Mouse (Mus musculus) heart, embryonic 12.5 days (tissue): Measurements from ENCODE around the gene Fbln1. TPM values are rescaled to one million over a fixed set of nuclear protein-coding genes. Genes with fewer than 3 reads are reported as not detected.

Experiments
- ATAC-seq: fragments of 200-750 bp; cut with Nextera tagmentation; 2 replicates; pipeline ENCODE4 v1.8.0; 2017; ENCODE audit warnings: moderate TSS enrichment, moderate library complexity; ENCODE audit not compliant: insufficient number of reproducible peaks, low FRiP score
- H3K27ac ChIP-seq: fragments of 300-500 bp; sonication (generic); 2 replicates; pipeline ENCODE4 v1.5.1; 2016; ENCODE audit warnings: mild to moderate bottlenecking, moderate library complexity; ENCODE audit not compliant: poor library complexity, severe bottlenecking
- H3K27me3 ChIP-seq: fragments of 300-500 bp; sonication (generic); replicated peaks from 2 replicates; pipeline ENCODE4 v1.6.1; 2016; ENCODE audit warnings: mild to moderate bottlenecking, moderate library complexity
- H3K36me3 ChIP-seq: fragments of 300-500 bp; sonication (generic); 2 replicates; pipeline ENCODE4 v1.6.1; 2016; ENCODE audit warnings: mild to moderate bottlenecking, moderate library complexity
- H3K4me1 ChIP-seq: fragments of 300-500 bp; sonication (generic); replicated peaks from 2 replicates; pipeline ENCODE4 v1.6.1; 2016; ENCODE audit warnings: mild to moderate bottlenecking
- H3K4me2 ChIP-seq: fragments of 300-500 bp; sonication (generic); 2 replicates; pipeline ENCODE4 v1.6.1; 2016; ENCODE audit warnings: mild to moderate bottlenecking, moderate library complexity
- H3K4me3 ChIP-seq: fragments of 300-500 bp; sonication (generic); 2 replicates; pipeline ENCODE4 v1.5.1; 2016; ENCODE audit warnings: mild to moderate bottlenecking
- H3K9ac ChIP-seq: fragments of 300-500 bp; sonication (generic); 2 replicates; pipeline ENCODE4 v1.6.1; 2016; ENCODE audit warnings: mild to moderate bottlenecking, moderate library complexity
- H3K9me3 ChIP-seq: fragments of 300-500 bp; sonication (generic); replicated peaks from 2 replicates; pipeline ENCODE4 v1.6.1; 2016; ENCODE audit warnings: mild to moderate bottlenecking, moderate library complexity
- WGBS: fragments of 180-500 bp; shearing (Covaris S2); methylation state at CpG from one replicate; pipeline ENCODE4 v1.1.7; 2016; 5-methylcytosine and 5-hydroxymethylcytosine counted together
- polyA plus RNA-seq: library from polyadenylated mRNA; unstranded; fragments of >200 nt; fragmentation: Nextera tagmentation; extraction: Ambion mirVana; gene quantifications from 2 replicates; pipeline ENCODE4 v1.2.1, GENCODE M21; 2016

The Fbln1 gene
- polyA plus RNA-seq, 1 experiment from 2014 or later: 142 TPM

- peak overlapping the region; percentile 67 for H3K27ac ChIP-seq
- peak overlapping the region; percentile 74 for H3K4me3 ChIP-seq
- peak overlapping the region; percentile 88 for H3K9ac ChIP-seq
- H3K9me3 ChIP-seq: peaks cover under 1% of the 10 kb centered on the region; the same call in 1 of the 2 replicates
- H3K4me1 ChIP-seq: peaks cover 28% of the 10 kb centered on the region
- ATAC-seq: no peak
- H3K27me3 ChIP-seq: peaks cover 29% of the 10 kb centered on the region
- 9% methylated on average over 3 of the region's 3 CpGs for WGBS
- H3K4me2 ChIP-seq: peak overlapping the region; percentile 97
- peaks cover 14% of the 10 kb centered on the region for H3K36me3 ChIP-seq
These were observed 1.3 kb downstream of the Fbln1 start for GRCm38 (mm10) chr15:85207081-85207480.

- Histone ChIP-seq H3K4me3 (peak overlapping the region; percentile 74), H3K36me3 (peaks cover 17% of the 10 kb centered on the region), H3K4me1 (peaks cover 28% of the 10 kb centered on the region), H3K9ac (peak overlapping the region; percentile 88; the same call in 1 of the 2 replicates), H3K27ac (peak overlapping the region; percentile 67), H3K27me3 (peaks cover 22% of the 10 kb centered on the region), H3K4me2 (peak overlapping the region; percentile 97), H3K9me3 (peaks cover 4% of the 10 kb centered on the region; the same call in 1 of the 2 replicates)
- 5% methylated on average over 2 of the region's 2 CpGs for WGBS
- ATAC-seq: peak; percentile 67
These were observed 2.0 kb downstream of the Fbln1 start for GRCm38 (mm10) chr15:85207763-85208162.

GRCm38 (mm10) chr15:85208332-85208731 is 2.6 kb downstream of the Fbln1 start:
- H3K9ac ChIP-seq: no peak overlapping the region; the same call in 1 of the 2 replicates
- ATAC-seq: no peak
- peaks cover 4% of the 10 kb centered on the region; the same call in 1 of the 2 replicates for H3K9me3 ChIP-seq

GRCm38 (mm10) chr15:85209341-85209740 is 3.6 kb downstream of the Fbln1 start:
- ATAC-seq: no peak
- WGBS: 82% methylated on average over 3 of the region's 3 CpGs
- H3K9ac ChIP-seq: no peak overlapping the region
- H3K4me1 ChIP-seq: peaks cover 28% of the 10 kb centered on the region
- H3K9me3 ChIP-seq: peaks cover 4% of the 10 kb centered on the region; the same call in 1 of the 2 replicates
- no peak overlapping the region for H3K4me3 ChIP-seq
- no peak overlapping the region for H3K4me2 ChIP-seq
- H3K27me3 ChIP-seq: peaks cover 9% of the 10 kb centered on the region; the same call in 1 of the 2 replicates
- no peak overlapping the region for H3K27ac ChIP-seq
- H3K36me3 ChIP-seq: peaks cover 17% of the 10 kb centered on the region

More at GRCm38 (mm10) chr15:85208332-85208731, 2.6 kb downstream of the Fbln1 start:
- peaks cover 17% of the 10 kb centered on the region for H3K36me3 ChIP-seq
- peaks cover 28% of the 10 kb centered on the region for H3K4me1 ChIP-seq
- 8% methylated on average over 10 of the region's 10 CpGs for WGBS
- peak overlapping the region; percentile 74 for H3K4me3 ChIP-seq
- H3K4me2 ChIP-seq: peak overlapping the region; percentile 97
- H3K27me3 ChIP-seq: peaks cover 17% of the 10 kb centered on the region
- peak overlapping the region; percentile 67 for H3K27ac ChIP-seq

GRCm38 (mm10) chr15:85210686-85211085 is 4.9 kb downstream of the Fbln1 start:
- ATAC-seq: no peak
- Histone ChIP-seq H3K27ac (no peak overlapping the region), H3K27me3 (no peaks in the 10 kb centered on the region), H3K36me3 (peaks cover 29% of the 10 kb centered on the region), H3K4me1 (peaks cover 28% of the 10 kb centered on the region), H3K9me3 (peaks cover 6% of the 10 kb centered on the region), H3K4me3 (no peak overlapping the region), H3K9ac (no peak overlapping the region), H3K4me2 (no peak overlapping the region)
- WGBS: 83% methylated on average over 12 of the region's 12 CpGs

GRCm38 (mm10) chr15:85211101-85211760 is 5.5 kb downstream of the Fbln1 start:
- H3K27ac ChIP-seq: no peak overlapping the region
- no peak overlapping the region for H3K4me2 ChIP-seq
- no peak overlapping the region for H3K4me3 ChIP-seq
- H3K9ac ChIP-seq: no peak overlapping the region
- H3K36me3 ChIP-seq: peaks cover 34% of the 10 kb centered on the region
- ATAC-seq: no peak
- H3K9me3 ChIP-seq: peaks cover 12% of the 10 kb centered on the region
- no peaks in the 10 kb centered on the region for H3K27me3 ChIP-seq
- WGBS: 85% methylated on average over 18 of the region's 18 CpGs
- peaks cover 25% of the 10 kb centered on the region for H3K4me1 ChIP-seq

- Histone ChIP-seq H3K4me1 (peaks cover 23% of the 10 kb centered on the region), H3K27me3 (no peaks in the 10 kb centered on the region), H3K9ac (no peak overlapping the region), H3K4me3 (no peak overlapping the region), H3K27ac (no peak overlapping the region), H3K9me3 (peaks cover 15% of the 10 kb centered on the region), H3K36me3 (peaks cover 40% of the 10 kb centered on the region), H3K4me2 (no peak overlapping the region)
- ATAC-seq: no peak
- 95% methylated on average over 7 of the region's 7 CpGs for WGBS
These were observed 10.5 kb downstream of the Fbln1 start for GRCm38 (mm10) chr15:85216069-85216813.

- ATAC-seq: no peak
- no peak overlapping the region for H3K27ac ChIP-seq
These were observed 13.0 kb downstream of the Fbln1 start for GRCm38 (mm10) chr15:85218617-85219265.

GRCm38 (mm10) chr15:85220371-85220770 is 14.6 kb downstream of the Fbln1 start:
- Histone ChIP-seq H3K27ac (no peak overlapping the region), H3K4me1 (peaks cover 29% of the 10 kb centered on the region), H3K4me3 (no peak overlapping the region), H3K4me2 (no peak overlapping the region), H3K36me3 (peaks cover 42% of the 10 kb centered on the region), H3K9ac (no peak overlapping the region), H3K27me3 (0 out of 2 replicates have a peak, but pooled peaks cover 4% of the 10 kb centered on the region), H3K9me3 (peaks cover 10% of the 10 kb centered on the region)
- 81% methylated on average over 6 of the region's 6 CpGs for WGBS
- no peak for ATAC-seq

More at GRCm38 (mm10) chr15:85218617-85219265, 13.0 kb downstream of the Fbln1 start:
- peaks cover 29% of the 10 kb centered on the region for H3K4me1 ChIP-seq
- H3K4me3 ChIP-seq: no peak overlapping the region
- no peak overlapping the region for H3K9ac ChIP-seq
- WGBS: 55% methylated on average over 5 of the region's 5 CpGs
- no peaks in the 10 kb centered on the region for H3K27me3 ChIP-seq
- peaks cover 11% of the 10 kb centered on the region for H3K9me3 ChIP-seq
- H3K36me3 ChIP-seq: peaks cover 36% of the 10 kb centered on the region
- H3K4me2 ChIP-seq: no peak overlapping the region

GRCm38 (mm10) chr15:85221115-85221854 is 15.5 kb downstream of the Fbln1 start:
- peaks cover 42% of the 10 kb centered on the region for H3K36me3 ChIP-seq
- no peak overlapping the region for H3K4me2 ChIP-seq

More at GRCm38 (mm10) chr15:85221115-85221854, 15.5 kb downstream of the Fbln1 start:
- peaks cover 29% of the 10 kb centered on the region for H3K4me1 ChIP-seq
- H3K9ac ChIP-seq: no peak overlapping the region
- 0 out of 2 replicates have a peak, but pooled peaks cover 4% of the 10 kb centered on the region for H3K27me3 ChIP-seq
- ATAC-seq: no peak; the same call in 1 of the 2 replicates
- H3K9me3 ChIP-seq: peaks cover 2% of the 10 kb centered on the region; the same call in 1 of the 2 replicates
- WGBS: 50% methylated on average over 12 of the region's 12 CpGs
- H3K27ac ChIP-seq: 0 out of 2 replicates have a peak overlapping the region, but pooled peaks have one; percentile 14
- H3K4me3 ChIP-seq: no peak overlapping the region
